Mouse (Mus musculus) bone marrow, adult 2 months (tissue): ENCODE measurements around the gene Ankfy1. TPM values are rescaled to one million over a fixed set of nuclear protein-coding genes. Genes with fewer than 3 reads are reported as not detected.

Experiments
- H3K27ac ChIP-seq: fragments of 200-500 bp; 2 replicates; pipeline ENCODE4 v1.5.1; 2012; ENCODE audit warnings: low read depth, mild to moderate bottlenecking, control low read depth, inconsistent platforms, low read length; ENCODE audit not compliant: control insufficient read depth, poor library complexity, insufficient read depth
- H3K4me1 ChIP-seq: fragments of 200-500 bp; 2 replicates; pipeline ENCODE4 v1.6.1; 2011; ENCODE audit warnings: low read length; ENCODE audit not compliant: control insufficient read depth, insufficient read depth
- H3K4me3 ChIP-seq: fragments of 200-500 bp; replicated peaks from 2 replicates; pipeline ENCODE3; 2011; ENCODE audit warnings: mild to moderate bottlenecking, low read depth, low read length, control low read depth; ENCODE audit not compliant: control insufficient read depth
- CTCF ChIP-seq: fragments of 200-500 bp; IDR thresholded peaks from 2 replicates; pipeline ENCODE4 v1.5.1; 2011; ENCODE audit warnings: low read length, control low read depth; ENCODE audit not compliant: control insufficient read depth, insufficient read depth
- POLR2A ChIP-seq: fragments of 200-500 bp; IDR thresholded peaks from 2 replicates; pipeline ENCODE4 v1.6.1; 2011; ENCODE audit warnings: low read depth, mild to moderate bottlenecking, control low read depth, low read length, borderline replicate concordance; ENCODE audit not compliant: control insufficient read depth
- WGBS: fragments of 180-500 bp; shearing (Covaris S2); methylation state at CpG from one replicate; pipeline ENCODE4 v1.1.7; 2018; 5-methylcytosine and 5-hydroxymethylcytosine counted together
- polyA plus RNA-seq: library from polyadenylated mRNA; stranded (reverse); fragments of >200 nt; gene quantifications from 2 replicates; pipeline ENCODE4 v1.2.4, GENCODE M21; 2011; ENCODE audit warnings: low replicate concordance; ENCODE audit not compliant: missing spikeins, insufficient read depth, insufficient read length

The Ankfy1 gene
- polyA plus RNA-seq, 1 experiment, result 30.3 TPM

GRCm38 (mm10) chr11:72821041-72821440 is 131.2 kb downstream of the Ankfy1 start:
- Histone ChIP-seq H3K4me3 (no peak overlapping the region), H3K27ac (no peak overlapping the region), H3K4me1 (no peaks in the 10 kb centered on the region)
- no peak for TF ChIP-seq POLR2A
- TF ChIP-seq CTCF, result no peak
- WGBS, result 86% methylated on average over 7 of the region's 7 CpGs

Other genes with a start within 250 kb of the Ankfy1 start
- gene Mybbp1a, start 248.7 kb upstream of the Ankfy1 start, polyA plus RNA-seq, result 40.0 and 68.3 TPM in 2 replicates
- 6.3 and 10.7 TPM in 2 replicates for gene Spns2, start 200.1 kb upstream of the Ankfy1 start, polyA plus RNA-seq
- 9.1 and 13.2 TPM in 2 replicates for gene Spns3, start 139.5 kb upstream of the Ankfy1 start, polyA plus RNA-seq
- gene Ube2g1, start 82.7 kb upstream of the Ankfy1 start, polyA plus RNA-seq, result 6.1 and 14.1 TPM in 2 replicates
- 1.8 and 4.4 TPM in 2 replicates for gene Cyb5d2, start 106.1 kb downstream of the Ankfy1 start, polyA plus RNA-seq
- gene Zzef1, start 106.2 kb downstream of the Ankfy1 start, polyA plus RNA-seq, result 10.9 and 17.9 TPM in 2 replicates